Mouse (Mus musculus) pancreas, adult 10 weeks (tissue): ENCODE measurements around the gene Bicral. TPM values are rescaled to one million over a fixed set of nuclear protein-coding genes. Genes with fewer than 3 reads are reported as not detected.

Experiments
- polyA plus RNA-seq: library from polyadenylated mRNA; stranded (reverse); fragments of 350-450 nt; fragmentation: Illumina TruSeq; extraction: RNeasy Lipid Tissue Mini Kit (QIAGEN cat#74804); gene quantifications from one replicate; pipeline ENCODE4 v1.2.3, GENCODE M21; 2015; ENCODE audit warnings: low read depth, low replicate concordance; ENCODE audit not compliant: insufficient read depth

Gene Bicral
- polyA plus RNA-seq, result 4.3 TPM

GRCm38 (mm10) chr17:46857903-46858748, at the start of gene Bicral:
Gene Bicral (minus strand): TSS chr17:46858482.

GRCm38 (mm10) chr17:46890116-46890815, 32.0 kb upstream of the Bicral start, which contains the start of gene Tbcc:
Gene Tbcc (plus strand): TSS chr17:46890684.

GRCm38 (mm10) chr17:46782341-46783221, 75.7 kb downstream of the Bicral start, which contains the start of gene Rpl7l1:
Gene Rpl7l1 (minus strand): TSS chr17:46782672.

GRCm38 (mm10) chr17:46772404-46773277, 85.6 kb downstream of the Bicral start, which contains the start of gene 2310039H08Rik:
Gene 2310039H08Rik (plus strand): TSS chr17:46772635.

GRCm38 (mm10) chr17:46763544-46763943, 94.7 kb downstream of the Bicral start, which contains the start of gene Ptcra:
Gene Ptcra (minus strand): TSS chr17:46763712.

GRCm38 (mm10) chr17:46751794-46752556, 106.3 kb downstream of the Bicral start, which contains the start of gene Cnpy3:
Gene Cnpy3 (minus strand): TSS chr17:46752214.

Other genes with a start within 250 kb of the Bicral start
- gene Ptk7, start 229.0 kb downstream of the Bicral start, polyA plus RNA-seq, result 5.2 TPM
- gene Klc4, start 212.5 kb downstream of the Bicral start, polyA plus RNA-seq, result 6.9 TPM
- gene Mrpl2, start 212.3 kb downstream of the Bicral start, polyA plus RNA-seq, result 28.6 TPM
- gene Cul7, start 208.1 kb downstream of the Bicral start, polyA plus RNA-seq, result 12.1 TPM
- gene Rrp36, start 184.1 kb downstream of the Bicral start, polyA plus RNA-seq, result 5.5 TPM
- gene Mea1, start 179.7 kb downstream of the Bicral start, polyA plus RNA-seq, result 20.0 TPM
- gene Klhdc3, start 177.6 kb downstream of the Bicral start, polyA plus RNA-seq, result 14.0 TPM
- gene Ppp2r5d, start 153.4 kb downstream of the Bicral start, polyA plus RNA-seq, result 12.1 TPM
- gene Pex6, start 147.0 kb downstream of the Bicral start, polyA plus RNA-seq, result 13.1 TPM
- 55.2 TPM for gene Gnmt, start 129.3 kb downstream of the Bicral start, polyA plus RNA-seq
- 16.6 TPM for gene Cnpy3, start 106.3 kb downstream of the Bicral start, polyA plus RNA-seq
- gene Ptcra, start 94.8 kb downstream of the Bicral start, polyA plus RNA-seq, result not detected
- 17.3 TPM for gene 2310039H08Rik, start 85.8 kb downstream of the Bicral start, polyA plus RNA-seq
- 13.0 TPM for gene Rpl7l1, start 75.8 kb downstream of the Bicral start, polyA plus RNA-seq
- gene Tbcc, start 32.2 kb upstream of the Bicral start, polyA plus RNA-seq, result 5.2 TPM
- gene Prph2, start 52.0 kb upstream of the Bicral start, polyA plus RNA-seq, result not detected
- gene Ubr2, start 152.1 kb upstream of the Bicral start, polyA plus RNA-seq, result 13.1 TPM